Mouse (Mus musculus) kidney, embryonic 14.5 days (tissue): ENCODE measurements at regions not wholly inside any gene's neighbourhood (a gene's known extent, or its start where the extent isn't known, plus 50 kb on each side); places are given as distances from the start of the nearest gene placed in this dataset.

Source experiments
- ATAC-seq: fragments of 200-750 bp; cut with Nextera tagmentation; 2 replicates; pipeline ENCODE4 v1.8.0; 2017; ENCODE audit warnings: moderate number of reproducible peaks, mild to moderate bottlenecking, moderate TSS enrichment, moderate library complexity; ENCODE audit not compliant: low FRiP score, low TSS enrichment
- H3K27ac ChIP-seq: fragments of 300-500 bp; sonication (generic); 2 replicates; pipeline ENCODE4 v1.5.1; 2014; ENCODE audit warnings: low read depth, mild to moderate bottlenecking, low read length, moderate library complexity, mixed read lengths
- H3K27me3 ChIP-seq: fragments of 300-500 bp; sonication (generic); 2 replicates; pipeline ENCODE4 v1.6.1; 2014; ENCODE audit warnings: mild to moderate bottlenecking, low read length; ENCODE audit not compliant: control insufficient read depth, insufficient read depth
- H3K36me3 ChIP-seq: fragments of 300-500 bp; sonication (generic); 2 replicates; pipeline ENCODE4 v1.6.1; 2014; ENCODE audit warnings: low read length, mixed read lengths; ENCODE audit not compliant: control insufficient read depth, insufficient read depth
- H3K4me1 ChIP-seq: fragments of 300-500 bp; sonication (generic); 2 replicates; pipeline ENCODE4 v1.6.1; 2014; ENCODE audit warnings: low read length, mixed read lengths; ENCODE audit not compliant: control insufficient read depth, insufficient read depth
- H3K4me2 ChIP-seq: fragments of 300-500 bp; sonication (generic); replicated peaks from 2 replicates; pipeline ENCODE4 v1.6.1; 2014; ENCODE audit warnings: low read depth, mild to moderate bottlenecking, low read length
- H3K4me3 ChIP-seq: fragments of 300-500 bp; sonication (generic); 2 replicates; pipeline ENCODE4 v1.5.1; 2014; ENCODE audit warnings: mild to moderate bottlenecking, low read length
- H3K9ac ChIP-seq: fragments of 300-500 bp; sonication (generic); 2 replicates; pipeline ENCODE4 v1.6.1; 2014; ENCODE audit warnings: low read depth, mild to moderate bottlenecking, low read length, moderate library complexity
- H3K9me3 ChIP-seq: fragments of 300-500 bp; sonication (generic); 2 replicates; pipeline ENCODE4 v1.6.1; 2016; ENCODE audit warnings: low read length; ENCODE audit not compliant: control insufficient read depth
- WGBS: fragments of 180-500 bp; shearing (Covaris S2); extraction: QIAGEN DNeasy Blood & Tissue Kit; methylation state at CpG from one replicate; pipeline ENCODE4 v1.1.7; 2014; 5-methylcytosine and 5-hydroxymethylcytosine counted together

DNA sequence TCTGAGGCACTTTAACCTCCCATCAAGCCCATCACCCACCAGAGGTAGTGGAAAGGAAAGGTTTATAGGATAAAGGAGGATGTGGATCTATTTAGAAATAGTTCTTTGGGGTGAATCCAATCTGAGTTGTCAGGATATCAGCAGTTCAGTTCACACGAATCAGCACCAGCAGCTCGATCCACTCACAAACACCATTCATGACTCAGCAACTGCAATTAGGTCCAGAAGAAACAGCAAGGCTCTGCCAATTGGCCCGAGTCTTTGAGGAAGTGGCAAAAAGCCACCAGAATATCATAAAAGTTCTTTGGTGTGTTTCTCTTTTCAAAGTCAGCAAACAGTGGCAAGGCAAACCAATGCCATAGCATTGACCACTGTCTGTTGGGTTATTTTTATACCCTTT, 122.4 kb downstream of the Chst1 start:
- ATAC-seq = no peak
- no peak overlapping the region for H3K4me3 ChIP-seq
- peaks cover 4% of the 10 kb centered on the region; the same call in 1 of the 2 replicates for H3K9me3 ChIP-seq
- H3K4me2 ChIP-seq = no peak overlapping the region
- H3K4me1 ChIP-seq = no peaks in the 10 kb centered on the region; the same call in 1 of the 2 replicates
- H3K27ac ChIP-seq = no peak overlapping the region
- WGBS = 85% methylated on average over 3 of the region's 3 CpGs
- no peaks in the 10 kb centered on the region for H3K27me3 ChIP-seq
- H3K9ac ChIP-seq = no peak overlapping the region
- no peaks in the 10 kb centered on the region for H3K36me3 ChIP-seq

DNA sequence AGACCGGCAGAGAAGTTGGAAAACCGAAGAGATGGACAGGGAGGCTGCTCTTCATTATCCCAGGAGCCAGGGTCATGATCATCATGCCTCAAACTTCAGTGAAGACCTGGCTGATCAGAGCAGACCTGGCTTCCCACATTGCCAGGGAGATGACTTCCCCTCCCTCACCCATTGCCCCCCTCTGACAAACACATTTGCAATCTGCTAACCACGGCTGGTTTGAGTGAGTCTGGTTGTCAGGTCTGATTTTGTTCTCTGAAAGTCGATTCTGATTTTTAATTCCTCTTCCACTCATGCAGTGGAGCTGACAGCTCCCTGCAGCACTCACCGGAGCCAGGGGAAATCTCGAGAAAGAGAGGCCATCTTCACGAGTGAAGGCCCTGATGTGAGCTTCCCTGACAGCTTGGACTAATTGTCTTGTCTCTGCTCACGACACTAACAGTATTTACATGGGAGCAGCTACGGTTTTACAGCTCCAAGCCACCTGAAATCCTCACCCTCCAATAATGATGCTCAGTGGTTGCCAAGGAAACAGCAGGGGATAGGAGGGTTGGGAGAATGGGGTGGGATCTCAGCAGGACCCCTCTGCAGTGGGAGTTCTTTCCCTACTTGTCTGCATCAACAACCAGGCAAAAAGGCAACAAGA, 124.2 kb downstream of the Chst1 start:
- Histone ChIP-seq H3K27me3 (no peaks in the 10 kb centered on the region), H3K27ac (no peak overlapping the region), H3K4me1 (no peaks in the 10 kb centered on the region; the same call in 1 of the 2 replicates), H3K4me2 (no peak overlapping the region), H3K36me3 (no peaks in the 10 kb centered on the region), H3K4me3 (no peak overlapping the region), H3K9me3 (peaks cover 4% of the 10 kb centered on the region; the same call in 1 of the 2 replicates), H3K9ac (no peak overlapping the region)
- WGBS = 44% methylated on average over 9 of the region's 9 CpGs
- ATAC-seq = no peak

DNA sequence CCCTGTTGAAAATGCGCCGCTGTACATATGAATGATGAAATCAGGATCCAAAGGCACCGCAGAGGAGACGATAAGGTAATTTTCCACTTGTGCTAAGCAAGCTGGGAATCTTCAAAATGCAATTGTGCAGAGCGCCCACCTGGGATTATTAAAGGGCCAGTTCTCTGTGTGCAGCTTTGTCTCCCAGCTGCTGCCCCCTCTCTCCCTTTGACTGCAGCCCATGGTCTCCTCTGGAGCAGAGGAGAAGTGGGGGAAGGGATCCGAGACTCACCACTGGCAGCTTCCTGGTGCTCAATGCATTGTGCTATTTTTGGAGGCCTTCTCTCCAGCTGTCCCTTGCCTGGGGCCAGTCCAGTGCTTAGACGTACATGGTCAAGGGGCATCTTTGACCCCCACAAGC, 127.1 kb downstream of the Chst1 start:
- Histone ChIP-seq H3K27me3 (no peaks in the 10 kb centered on the region), H3K36me3 (no peaks in the 10 kb centered on the region), H3K4me3 (no peak overlapping the region), H3K4me2 (no peak overlapping the region), H3K4me1 (no peaks in the 10 kb centered on the region; the same call in 1 of the 2 replicates), H3K27ac (no peak overlapping the region), H3K9ac (no peak overlapping the region), H3K9me3 (peaks cover 4% of the 10 kb centered on the region; the same call in 1 of the 2 replicates)
- 80% methylated on average over 7 of the region's 7 CpGs for WGBS
- ATAC-seq = no peak

DNA sequence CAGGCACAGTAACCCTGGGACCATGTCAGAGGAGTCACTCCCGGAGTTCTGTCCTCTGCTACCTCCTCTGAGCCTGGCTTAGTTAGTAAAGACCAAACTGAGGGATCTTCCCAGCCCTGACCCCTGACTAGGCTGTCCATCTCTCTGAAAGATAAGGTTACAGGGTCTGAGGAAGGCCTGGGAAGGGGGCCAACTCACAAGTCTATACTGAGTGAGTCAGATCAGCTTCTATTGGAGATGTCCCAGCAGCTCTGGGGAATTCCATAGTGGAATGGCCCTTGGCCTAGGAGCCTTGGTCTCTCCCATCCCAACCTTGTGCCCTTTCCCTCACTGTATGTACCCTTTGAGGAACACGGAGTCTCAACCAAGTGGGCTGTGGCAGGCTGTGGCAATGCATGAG, 127.7 kb downstream of the Chst1 start:
- H3K9me3 ChIP-seq = peaks cover under 1% of the 10 kb centered on the region; the same call in 1 of the 2 replicates
- H3K4me2 ChIP-seq = no peak overlapping the region
- 92% methylated on average over 2 of the region's 2 CpGs for WGBS
- H3K4me1 ChIP-seq = no peaks in the 10 kb centered on the region; the same call in 1 of the 2 replicates
- no peak overlapping the region for H3K9ac ChIP-seq
- H3K36me3 ChIP-seq = no peaks in the 10 kb centered on the region
- no peak overlapping the region for H3K4me3 ChIP-seq
- ATAC-seq = no peak
- H3K27me3 ChIP-seq = no peaks in the 10 kb centered on the region
- H3K27ac ChIP-seq = no peak overlapping the region

DNA sequence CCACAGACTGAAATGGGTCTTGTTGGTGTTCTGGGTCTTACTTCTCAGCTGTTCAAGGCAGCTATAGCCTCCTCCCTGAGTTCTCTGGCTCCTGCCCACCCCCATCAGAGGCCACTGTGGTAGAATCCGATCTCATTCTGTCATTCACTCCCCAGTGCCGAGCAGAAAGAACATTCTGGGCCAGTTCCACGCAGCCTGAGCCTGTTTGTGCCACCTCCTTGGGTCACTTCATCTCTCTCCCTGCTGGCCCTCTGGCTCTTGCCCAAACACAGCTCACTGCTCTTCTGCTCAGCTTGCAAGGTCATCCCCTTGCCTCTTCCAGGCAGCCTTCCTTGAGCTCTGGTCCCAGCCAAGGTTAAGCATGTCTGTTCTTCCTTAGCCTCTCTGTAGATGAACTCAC, 128.9 kb downstream of the Chst1 start:
- no peak for ATAC-seq
- no peak overlapping the region for H3K4me2 ChIP-seq
- H3K9me3 ChIP-seq = no peaks in the 10 kb centered on the region
- H3K27me3 ChIP-seq = no peaks in the 10 kb centered on the region
- H3K27ac ChIP-seq = no peak overlapping the region
- H3K4me3 ChIP-seq = no peak overlapping the region
- no peaks in the 10 kb centered on the region; the same call in 1 of the 2 replicates for H3K4me1 ChIP-seq
- no peak overlapping the region for H3K9ac ChIP-seq
- WGBS = 82% methylated on average over 3 of the region's 3 CpGs
- H3K36me3 ChIP-seq = no peaks in the 10 kb centered on the region

DNA sequence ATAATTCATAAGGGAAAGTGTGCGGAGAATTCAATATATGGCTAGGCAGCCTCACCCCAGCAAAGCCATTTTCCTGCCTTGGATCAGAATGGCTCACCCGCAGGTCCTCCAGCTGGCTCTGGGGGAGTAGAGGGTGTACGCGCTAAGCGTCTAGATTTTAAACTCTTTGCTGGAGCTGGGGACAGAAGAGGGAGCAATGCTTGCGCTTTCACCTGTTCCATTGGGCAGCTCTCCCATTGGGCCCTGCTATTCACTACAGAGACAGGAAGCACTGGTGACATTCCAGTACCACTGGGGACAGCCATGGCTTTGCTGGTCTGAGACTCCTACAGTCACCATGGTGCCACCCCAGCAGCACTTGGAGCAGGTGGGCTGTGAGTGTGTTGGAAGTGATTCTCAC, 130.9 kb downstream of the Chst1 start:
- no peak overlapping the region for H3K27ac ChIP-seq
- no peak overlapping the region for H3K9ac ChIP-seq
- no peaks in the 10 kb centered on the region for H3K9me3 ChIP-seq
- H3K4me1 ChIP-seq = no peaks in the 10 kb centered on the region; the same call in 1 of the 2 replicates
- no peak overlapping the region for H3K4me2 ChIP-seq
- no peak overlapping the region for H3K4me3 ChIP-seq
- H3K27me3 ChIP-seq = no peaks in the 10 kb centered on the region
- H3K36me3 ChIP-seq = no peaks in the 10 kb centered on the region
- WGBS = 83% methylated on average over 6 of the region's 6 CpGs
- ATAC-seq = no peak

DNA sequence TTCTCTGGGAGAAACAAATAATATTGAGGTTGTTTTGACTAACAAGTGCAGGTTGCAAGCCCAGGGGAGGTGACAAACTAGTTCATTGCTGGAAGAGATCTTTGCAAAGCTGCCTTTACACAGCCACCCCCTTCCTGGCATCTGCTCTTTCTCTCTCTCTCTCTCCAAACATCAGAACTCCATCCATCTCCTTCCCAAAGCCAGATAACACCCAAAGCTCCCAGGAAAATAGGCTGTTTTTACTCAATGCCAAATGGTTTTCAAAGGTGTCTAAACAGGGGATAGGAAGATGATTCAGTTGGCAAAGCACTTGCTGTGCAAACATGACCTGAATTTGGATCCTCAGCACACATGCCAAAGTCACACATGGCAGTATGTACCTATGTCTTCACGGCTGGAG, 133.9 kb downstream of the Chst1 start:
- no peak overlapping the region for H3K4me3 ChIP-seq
- H3K4me2 ChIP-seq = no peak overlapping the region
- H3K9me3 ChIP-seq = no peaks in the 10 kb centered on the region
- no peak overlapping the region for H3K9ac ChIP-seq
- no peaks in the 10 kb centered on the region for H3K36me3 ChIP-seq
- WGBS = 91% methylated on average over 1 of the region's 1 CpGs
- no peak for ATAC-seq
- no peaks in the 10 kb centered on the region for H3K4me1 ChIP-seq
- H3K27ac ChIP-seq = no peak overlapping the region
- H3K27me3 ChIP-seq = no peaks in the 10 kb centered on the region

DNA sequence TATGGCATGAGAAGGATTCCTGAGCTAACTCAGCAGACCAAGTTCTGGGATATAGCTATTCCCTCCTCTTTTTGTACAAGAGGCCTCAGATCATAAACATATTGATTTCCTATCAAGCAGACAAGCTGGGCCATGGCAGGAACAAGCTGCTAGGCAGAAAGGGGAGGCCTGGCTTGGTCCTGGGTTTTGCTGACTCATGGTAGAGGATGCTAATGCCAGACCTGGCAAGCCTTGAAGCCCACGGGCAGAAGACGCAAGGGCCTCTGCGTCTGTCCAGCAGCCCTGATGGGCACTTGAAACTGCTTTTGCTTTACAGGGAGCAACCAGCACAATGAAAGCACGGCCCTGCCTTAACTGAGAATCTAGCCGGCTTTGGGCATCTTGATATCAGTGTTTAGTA, 136.3 kb downstream of the Chst1 start:
- ATAC-seq = no peak
- Histone ChIP-seq H3K9me3 (no peaks in the 10 kb centered on the region), H3K4me3 (no peak overlapping the region), H3K4me2 (no peak overlapping the region), H3K4me1 (no peaks in the 10 kb centered on the region), H3K27ac (no peak overlapping the region), H3K36me3 (no peaks in the 10 kb centered on the region), H3K9ac (no peak overlapping the region), H3K27me3 (no peaks in the 10 kb centered on the region)
- WGBS = 87% methylated on average over 5 of the region's 5 CpGs

DNA sequence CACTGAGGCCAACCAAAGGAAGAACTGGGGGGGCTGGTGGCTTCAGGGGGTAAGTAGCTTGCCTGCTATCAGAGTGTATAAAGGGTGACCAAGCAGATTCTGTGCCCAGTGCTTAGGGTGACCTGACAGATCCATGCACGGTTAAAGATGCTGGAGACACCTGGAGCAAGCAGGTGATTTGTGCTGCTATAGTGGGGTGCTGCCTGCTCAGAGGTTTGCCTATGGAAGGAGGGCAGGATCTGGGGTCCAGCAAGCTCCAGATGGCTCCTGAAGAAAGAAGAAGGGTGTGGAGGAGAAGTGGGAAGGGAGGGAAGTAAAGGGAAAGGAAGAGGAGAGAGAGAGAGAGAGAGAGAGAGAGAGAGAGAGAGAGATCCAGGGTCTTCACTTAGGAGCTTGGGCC, 137.8 kb downstream of the Chst1 start:
- Histone ChIP-seq H3K27ac (no peak overlapping the region), H3K4me3 (no peak overlapping the region), H3K9me3 (no peaks in the 10 kb centered on the region), H3K9ac (no peak overlapping the region), H3K27me3 (no peaks in the 10 kb centered on the region), H3K36me3 (no peaks in the 10 kb centered on the region), H3K4me2 (no peak overlapping the region), H3K4me1 (no peaks in the 10 kb centered on the region)
- 68% methylated on average over 1 of the region's 1 CpGs for WGBS
- ATAC-seq = no peak
